Mouse (Mus musculus) spleen, postnatal 36 days (tissue): ENCODE data around the gene Fam131b.
A peak's percentile ranks its signal among the peaks of the same experiment; 100 is the strongest.

ENCODE experiments used
- DNase-seq, 2 experiments: peaks; one replicate each; pipeline ENCODE4 v3.0.0; 2022; ENCODE audit warnings: low spot score in 2 of 2, mixed read lengths in 1 of 2

Fam131b gene

GRCm38 (mm10) chr6:42324482-42325267 is at the start of gene Fam131b:
Gene Fam131b, minus strand, starts transcription at chr6:42324643.
- DNase-seq = no peak

GRCm38 (mm10) chr6:42373669-42374430 is 49.4 kb upstream of the Fam131b start:
- DNase-seq = no peak

- DNase-seq = peak in 1 of 2 experiments; percentile 51
Measured at GRCm38 (mm10) chr6:42372816-42373547, 48.5 kb upstream of the Fam131b start, which contains the start of gene Epha1. Gene Epha1, minus strand, starts transcription at chr6:42373268.

- no peak for DNase-seq
Measured at GRCm38 (mm10) chr6:42372421-42372815, 48.0 kb upstream of the Fam131b start.

- no peak for DNase-seq
Measured at GRCm38 (mm10) chr6:42372001-42372400, 47.6 kb upstream of the Fam131b start.

GRCm38 (mm10) chr6:42370630-42371363 is 46.4 kb upstream of the Fam131b start:
- DNase-seq = no peak

GRCm38 (mm10) chr6:42369870-42370269 is 45.4 kb upstream of the Fam131b start:
- DNase-seq = no peak

- DNase-seq = no peak
Measured at GRCm38 (mm10) chr6:42365215-42365614, 40.8 kb upstream of the Fam131b start.

GRCm38 (mm10) chr6:42364607-42365006 is 40.2 kb upstream of the Fam131b start:
- no peak for DNase-seq

- no peak for DNase-seq
Measured at GRCm38 (mm10) chr6:42364066-42364465, 39.6 kb upstream of the Fam131b start.

- no peak for DNase-seq
Measured at GRCm38 (mm10) chr6:42362974-42363373, 38.5 kb upstream of the Fam131b start.

- no peak for DNase-seq
Measured at GRCm38 (mm10) chr6:42362497-42362896, 38.1 kb upstream of the Fam131b start.

- no peak for DNase-seq
Measured at GRCm38 (mm10) chr6:42362074-42362473, 37.6 kb upstream of the Fam131b start.

GRCm38 (mm10) chr6:42361041-42361895 is 36.8 kb upstream of the Fam131b start:
- DNase-seq = no peak

GRCm38 (mm10) chr6:42360231-42360840 is 35.9 kb upstream of the Fam131b start:
- no peak for DNase-seq

- DNase-seq = no peak
Measured at GRCm38 (mm10) chr6:42359364-42360147, 35.1 kb upstream of the Fam131b start.

- DNase-seq = no peak
Measured at GRCm38 (mm10) chr6:42358901-42359300, 34.5 kb upstream of the Fam131b start.

GRCm38 (mm10) chr6:42357901-42358300 is 33.5 kb upstream of the Fam131b start:
- no peak for DNase-seq

- no peak for DNase-seq
Measured at GRCm38 (mm10) chr6:42356913-42357312, 32.5 kb upstream of the Fam131b start.
